9 mouse cellular contexts compared by ENCODE assay signal in genomic region chr4:32358602-32359464, GRCm38 (mm10).
DNase-seq lines count a peak whose midpoint lies in the region; ATAC-seq and TF ChIP-seq lines count a peak whose summit lies in the region.
"Had no signal": no experiment of that assay in that cellular context is flagged by ENCODE, and none has a peak within 500 bp of the region (broad histone marks: within the 10 kb centered on the region; RNA-seq: fewer than 3 reads in every experiment).

No protein-coding gene starts in this region.

- no peaks in the 10 kb centered on the region for H3K36me3 ChIP-seq in heart, embryonic 12.5 days
- H3K36me3 ChIP-seq: liver, embryonic 15.5 days had no signal

- intact Hi-C loops in gastrocnemius, adult 2 months (cut with DNase I) = no loop called here
- intact Hi-C loops in gastrocnemius, postnatal 14 days (cut with DNase I; ENCODE audit: low total_unique reads) = no loop called here

- H3K4me3 ChIP-seq in gastrocnemius, adult 2 months = peak overlapping the region; percentile 50
- no peak overlapping the region for H3K4me3 ChIP-seq in bone marrow macrophage, adult 2 months (ENCODE audit: insufficient read depth, low read length)
- H3K4me3 ChIP-seq in heart, embryonic 12.5 days = no peak overlapping the region
- H3K4me3 ChIP-seq: liver, embryonic 15.5 days had no signal

- no peak for DNase-seq in gastrocnemius, adult 2 months
- no peak for DNase-seq in gastrocnemius, postnatal 14 days
- DNase-seq in thymus, postnatal 36 days = no peak
- no peak for DNase-seq in right cerebral cortex, adult 18-20 months
- no peak for DNase-seq in adrenal gland, postnatal 10 days

- no peak; the same call in 1 of the 2 replicates for ATAC-seq in heart, embryonic 12.5 days (ENCODE audit: insufficient number of reproducible peaks, low FRiP score)
- ATAC-seq in megakaryocyte, adult 5-6 weeks (ENCODE audit: poor library complexity, severe bottlenecking) = peak; percentile 90

- no peak for TF ChIP-seq POLR2A in bone marrow macrophage, adult 2 months (IDR thresholded peaks at IDR 0.05; ENCODE audit: borderline replicate concordance, low read depth, low read length)

- peak overlapping the region; percentile 61 for H3K27ac ChIP-seq in gastrocnemius, adult 2 months
- peak overlapping the region; percentile 28 for H3K27ac ChIP-seq in bone marrow macrophage, adult 2 months (ENCODE audit: insufficient read depth, low read depth, low read length)
- H3K27ac ChIP-seq in heart, embryonic 12.5 days (ENCODE audit: poor library complexity, severe bottlenecking) = 0 out of 2 replicates have a peak overlapping the region, but pooled peaks have one; percentile 23
- H3K27ac ChIP-seq: liver, embryonic 15.5 days had no signal

- 0 out of 2 replicates have a peak overlapping the region, but pooled peaks have one; percentile 18 for H3K4me2 ChIP-seq in heart, embryonic 12.5 days
- H3K4me2 ChIP-seq: liver, embryonic 15.5 days had no signal

- 54% methylated on average over 12 of the region's 12 CpGs for WGBS in heart, embryonic 12.5 days

- H3K27me3 ChIP-seq in heart, embryonic 12.5 days (replicated peaks) = no peaks in the 10 kb centered on the region
- H3K27me3 ChIP-seq: liver, embryonic 15.5 days had no signal

- no peak for TF ChIP-seq CTCF in gastrocnemius, adult 2 months (IDR thresholded peaks at IDR 0.05)
- no peak for TF ChIP-seq CTCF in bone marrow macrophage, adult 2 months (IDR thresholded peaks at IDR 0.05; ENCODE audit: low read depth, low read length)

- no peaks in the 10 kb centered on the region for H3K9me3 ChIP-seq in heart, embryonic 12.5 days (replicated peaks)
- H3K9me3 ChIP-seq: liver, embryonic 15.5 days had no signal

- H3K9ac ChIP-seq in heart, embryonic 12.5 days = no peak overlapping the region
- H3K9ac ChIP-seq: liver, embryonic 15.5 days had no signal

- peaks cover 25% of the 10 kb centered on the region for H3K4me1 ChIP-seq in bone marrow macrophage, adult 2 months (ENCODE audit: control insufficient read depth, insufficient read depth, low read length)
- H3K4me1 ChIP-seq in heart, embryonic 12.5 days (replicated peaks) = peaks cover 66% of the 10 kb centered on the region
